Mouse (Mus musculus): ENCODE measurements around the gene Ugt1a1.

DNA sequence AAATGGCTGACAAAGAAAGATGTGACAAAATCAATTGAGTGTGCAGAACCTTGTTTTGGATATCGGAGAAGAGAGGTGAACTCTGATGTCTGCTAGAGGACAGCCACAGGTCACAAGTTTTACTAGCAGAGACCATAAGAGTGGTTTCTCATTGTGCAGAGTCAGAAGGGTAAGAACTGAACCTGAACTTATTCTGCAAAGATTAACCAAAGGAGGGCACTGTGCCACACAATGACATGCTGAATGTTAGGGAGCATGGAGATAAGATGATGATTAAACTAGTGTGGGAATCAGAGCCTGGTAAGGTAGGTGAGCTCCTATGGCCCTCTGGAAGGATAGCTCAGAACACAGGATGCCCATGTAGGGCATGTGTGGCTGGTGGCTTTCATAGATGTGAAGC is 16.1 kb upstream of the Ugt1a1 start:
- TF ChIP-seq POLR2A (IDR thresholded peaks at IDR 0.05; ENCODE audit: low read depth, low read length) (no peak), CTCF (conservative IDR thresholded peaks at IDR 0.05; ENCODE audit: insufficient read depth, insufficient read length, low read depth, low read length) (no peak)
